Mouse (Mus musculus): ENCODE results near the gene Vamp3. TPM values are rescaled to one million over a fixed set of nuclear protein-coding genes. Genes with fewer than 3 reads are reported as not detected.
"Not testable (repeated sequence)": the region's sequence is repeated elsewhere in the genome, so short reads cannot be mapped to it uniquely, and the experiment has no call there.

The Vamp3 gene
- total RNA-seq, 4 experiments from 2014 or later: 32.3 to 37.2 (median 35.5) TPM

DNA sequence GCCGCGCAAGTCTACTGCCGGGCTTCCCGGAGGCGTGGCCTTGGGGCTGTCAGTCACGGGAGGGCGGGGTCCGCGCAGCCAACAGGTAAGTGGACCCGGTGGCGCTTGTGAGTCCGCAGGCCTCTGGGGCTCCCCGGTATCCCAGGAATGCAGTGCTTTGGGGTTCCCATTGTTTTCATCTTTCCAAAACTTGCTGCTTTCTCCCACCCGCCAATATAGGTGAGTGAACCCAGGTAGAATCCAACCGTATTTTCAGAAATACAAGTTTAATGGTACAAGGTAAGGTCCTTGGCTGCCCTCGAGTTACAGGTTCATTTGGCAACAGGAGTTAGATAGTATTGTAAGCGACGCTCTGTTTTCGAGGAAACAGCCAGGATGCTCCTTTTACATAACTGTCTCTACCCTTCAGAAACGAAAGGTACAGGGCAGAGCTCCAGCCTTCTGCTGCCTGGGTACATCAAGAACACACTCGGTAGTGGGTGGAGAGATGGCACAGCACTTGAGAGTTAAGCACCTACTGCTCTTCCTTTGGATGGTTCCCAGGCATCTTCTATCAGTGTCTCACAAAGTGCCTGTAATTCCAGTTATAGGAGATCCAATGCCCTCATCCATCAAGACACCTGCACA lies 12.7 kb downstream of the Vamp3 start:
- peak; percentile 41 to 45 for DNase-seq (ENCODE audit: low spot score in 2 of 2)

DNA sequence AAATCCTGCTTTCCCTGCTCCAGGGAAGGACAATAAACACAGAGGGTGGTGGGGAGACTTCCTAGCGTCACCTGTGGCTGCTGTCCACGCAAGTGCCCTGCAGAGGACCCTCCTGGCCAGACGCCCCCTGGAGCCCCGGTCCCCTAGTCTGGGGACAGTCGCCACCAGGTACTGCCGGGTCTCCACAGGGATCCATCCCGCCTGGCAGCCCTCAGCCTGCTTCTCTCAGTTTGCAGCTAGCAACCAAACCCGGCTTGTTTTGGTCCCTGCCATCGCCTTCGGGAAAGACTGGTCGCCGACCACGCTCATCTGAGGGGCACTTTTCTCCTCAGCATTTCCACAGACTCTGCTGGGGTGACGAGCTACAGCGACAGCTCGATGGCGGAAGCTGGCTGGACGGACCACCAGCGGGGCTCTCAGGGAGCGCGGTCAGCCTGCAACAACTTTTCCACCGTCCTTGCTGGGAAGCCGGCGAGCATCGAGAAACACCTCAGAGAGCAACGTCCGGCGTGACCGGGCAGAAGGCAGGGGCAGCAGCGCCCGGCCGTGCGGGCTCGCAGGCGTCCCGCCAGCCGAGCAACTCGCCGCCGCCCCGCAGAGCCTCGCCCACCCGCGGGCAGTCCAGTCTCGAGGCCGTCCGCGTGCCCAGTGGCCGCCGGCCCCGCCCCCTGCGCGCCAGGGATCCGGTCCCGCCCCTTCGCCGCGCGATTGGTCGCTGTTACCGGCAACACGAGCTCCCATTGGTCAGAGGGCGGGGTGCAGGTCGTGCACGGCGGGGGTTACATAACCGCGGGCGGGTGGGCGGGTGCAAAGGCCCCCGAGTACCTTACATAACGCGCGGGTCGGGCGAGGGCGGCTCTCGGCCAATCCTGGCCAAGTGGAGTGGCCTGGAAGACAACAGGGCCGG lies 13.5 kb downstream of the Vamp3 start, which contains the start of gene Per3:
Gene Per3, minus strand, starts transcription at position 629 of the 907 bp plus-strand sequence.
- peak; percentile 95 to 97 for DNase-seq (ENCODE audit: low spot score in 2 of 2)

DNA sequence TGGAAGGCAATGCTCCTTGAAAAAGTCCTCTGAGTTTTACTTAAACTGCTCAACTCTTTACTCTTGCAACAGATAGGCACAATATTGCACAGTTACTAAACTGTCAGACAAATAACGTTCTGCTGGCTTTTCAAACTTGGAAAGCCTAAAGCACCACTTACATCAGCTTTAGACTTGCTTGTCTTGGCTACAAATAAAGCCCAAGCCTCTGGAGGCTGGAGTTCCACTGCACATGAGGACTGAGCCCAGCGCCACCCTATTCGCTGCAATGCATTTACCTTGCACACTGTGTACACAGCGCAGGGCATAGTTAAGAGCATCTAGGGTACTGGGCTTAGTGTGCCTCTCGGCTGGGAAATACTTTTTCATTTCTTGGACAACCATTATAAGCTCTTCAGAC lies 14.5 kb downstream of the Vamp3 start:
- no peak for DNase-seq (ENCODE audit: low spot score in 2 of 2)

DNA sequence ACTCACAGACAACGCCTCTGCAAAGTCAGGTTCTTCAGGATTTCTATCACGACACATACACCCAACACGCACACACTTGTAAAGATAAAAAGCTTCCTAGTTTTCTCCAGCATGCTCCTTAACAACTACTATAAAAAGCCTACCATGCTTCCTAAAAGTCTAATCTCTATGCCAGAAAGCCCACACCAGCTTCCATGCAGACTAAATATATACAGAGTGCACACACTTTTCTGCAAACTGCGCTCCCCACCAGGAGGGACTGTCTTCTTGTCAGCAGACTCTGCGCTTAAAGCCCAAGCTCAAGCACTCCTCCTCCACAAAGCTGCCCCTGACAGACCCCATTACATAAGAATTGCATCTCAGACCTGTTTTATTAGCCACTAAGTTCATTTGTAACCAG lies 16.3 kb downstream of the Vamp3 start:
- no peak for DNase-seq (ENCODE audit: low spot score in 2 of 2)

DNA sequence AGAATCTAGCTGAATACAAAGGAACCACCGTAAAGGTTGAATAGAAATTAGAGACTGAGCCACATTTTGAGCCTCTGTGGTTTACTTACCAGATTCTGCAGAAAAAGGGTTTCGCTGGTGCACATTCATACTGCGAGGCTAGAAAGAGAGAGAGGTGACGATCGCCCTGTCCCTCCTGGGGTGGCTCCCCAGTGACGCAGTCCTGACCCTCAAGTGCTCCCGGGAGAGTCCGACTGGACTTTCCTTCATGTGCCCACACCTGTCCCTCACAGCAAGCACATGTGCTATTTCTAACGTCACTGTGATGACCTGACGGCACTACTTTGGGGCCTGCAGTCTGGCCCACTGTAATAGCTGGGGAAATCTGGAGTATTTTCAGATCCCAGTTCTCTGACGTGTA lies 20.0 kb downstream of the Vamp3 start:
- no peak for DNase-seq (ENCODE audit: low spot score in 2 of 2)

DNA sequence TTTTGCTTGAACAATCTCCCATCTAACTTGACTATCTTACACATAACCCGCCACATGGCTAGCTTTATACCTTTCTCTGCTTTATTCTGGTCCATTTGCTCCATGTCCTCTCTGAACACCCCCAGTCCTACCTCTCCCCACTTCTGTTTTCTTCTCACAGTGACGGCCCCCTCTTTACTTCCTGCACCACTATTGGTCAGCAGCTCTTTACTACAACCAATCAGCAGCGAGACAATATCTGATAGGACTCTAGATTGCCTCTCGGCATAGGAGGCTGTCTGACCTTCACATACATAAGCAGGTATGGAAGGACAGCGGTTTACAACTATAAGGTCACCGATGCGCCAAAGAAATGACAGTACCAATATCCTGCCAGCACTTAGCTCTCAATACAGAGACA lies 21.2 kb downstream of the Vamp3 start:
- no peak for DNase-seq (ENCODE audit: low spot score in 2 of 2)

DNA sequence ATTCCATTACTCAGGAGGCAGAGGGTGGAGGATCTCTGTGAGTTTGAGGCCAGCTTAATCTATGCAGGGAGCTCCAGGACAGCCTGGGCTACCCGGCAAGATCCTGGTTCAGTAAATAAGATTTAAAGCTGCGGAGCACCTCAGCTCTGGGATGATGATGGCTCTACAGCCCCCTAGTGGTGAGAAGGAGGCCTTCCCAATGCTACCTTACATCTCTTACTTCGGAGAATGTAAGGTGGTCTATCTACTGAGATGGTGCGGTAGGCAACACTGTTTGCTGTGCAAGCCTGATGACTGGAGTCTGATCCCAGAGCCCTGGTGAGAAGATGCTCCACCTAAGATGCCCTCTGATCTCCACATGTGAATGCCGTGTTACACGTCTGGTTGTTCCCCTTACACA lies 30.8 kb downstream of the Vamp3 start:
- DNase-seq (ENCODE audit: low spot score in 2 of 2): no peak

DNA sequence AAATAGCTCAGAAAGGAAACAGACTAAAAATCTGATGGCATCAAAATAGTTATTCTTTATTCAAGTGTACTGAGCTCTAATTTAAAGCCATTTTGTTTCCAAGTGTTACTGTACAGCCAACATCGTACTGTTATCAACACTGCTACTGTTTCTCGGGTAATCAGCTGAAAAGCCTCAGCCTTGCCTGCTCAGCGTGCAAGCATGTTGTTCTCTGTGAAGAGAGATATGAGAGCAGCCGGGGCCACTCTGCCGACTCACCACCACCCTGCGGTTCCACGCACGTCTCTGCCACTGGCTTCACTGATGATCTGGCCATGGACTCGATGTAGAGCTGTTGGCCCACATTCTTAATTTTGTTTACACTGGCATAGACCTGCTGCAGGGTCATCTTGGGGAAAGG lies 33.6 kb downstream of the Vamp3 start:
- DNase-seq (ENCODE audit: low spot score in 2 of 2): no peak

DNA sequence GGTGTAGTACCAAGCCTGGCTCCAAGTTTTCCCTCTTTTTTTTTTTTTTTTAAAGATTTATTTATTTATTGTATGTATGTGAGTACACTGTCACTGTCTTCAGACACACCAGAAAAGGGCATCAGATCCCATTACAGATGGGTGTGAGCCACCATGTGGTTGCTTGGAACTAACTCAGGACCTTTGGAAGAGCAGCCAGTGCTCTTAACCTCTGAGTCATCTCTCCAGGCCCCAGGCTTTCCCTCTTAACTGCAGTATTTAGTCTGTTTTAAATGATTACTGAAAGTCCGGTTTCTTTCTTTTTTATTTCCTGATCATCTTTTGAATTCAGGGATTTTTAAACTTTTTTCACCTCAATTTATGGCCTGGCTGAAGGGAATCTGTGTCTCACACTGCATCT lies 40.4 kb downstream of the Vamp3 start:
- DNase-seq (ENCODE audit: low spot score in 2 of 2): not testable (repeated sequence)

DNA sequence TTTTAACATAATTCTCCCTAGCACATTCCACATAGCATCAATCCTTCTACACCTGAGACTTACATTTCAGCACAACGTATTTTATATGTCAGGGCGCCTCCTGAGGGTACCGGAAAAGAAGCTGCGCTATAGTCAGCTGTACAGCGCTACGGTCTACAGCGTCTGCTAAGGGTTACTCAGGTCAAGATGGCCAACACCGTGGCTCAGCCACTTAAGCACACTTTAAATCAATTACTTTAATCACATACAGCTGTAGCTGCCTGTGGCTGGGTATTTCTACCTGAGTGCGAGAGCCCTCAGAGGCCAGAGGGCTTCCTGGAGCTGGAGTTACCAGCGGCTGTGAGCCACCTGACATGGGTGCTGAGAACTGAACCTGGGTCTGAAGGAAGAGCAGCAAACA lies 41.8 kb downstream of the Vamp3 start:
- DNase-seq (ENCODE audit: low spot score in 2 of 2): no peak

DNA sequence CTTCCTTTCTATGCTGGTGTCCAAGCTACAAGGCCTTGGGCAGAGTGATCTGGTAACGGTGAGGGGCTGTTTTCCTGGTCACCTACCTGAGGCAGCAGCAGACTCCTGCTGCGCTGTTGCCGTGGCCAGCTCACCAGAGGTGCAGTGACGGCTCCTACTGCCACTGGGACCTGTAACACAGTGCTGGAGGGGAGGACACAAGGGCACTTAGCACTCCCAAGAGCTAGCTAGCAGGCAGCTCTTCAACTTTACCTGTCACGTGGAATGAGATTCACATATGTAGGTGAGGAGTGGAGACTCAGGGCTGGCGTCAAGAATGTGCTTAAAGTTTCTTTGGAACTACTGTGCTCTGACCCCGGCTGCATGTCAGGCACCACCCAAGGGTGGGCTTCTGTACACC lies 47.4 kb downstream of the Vamp3 start:
- DNase-seq (ENCODE audit: low spot score in 2 of 2): no peak

DNA sequence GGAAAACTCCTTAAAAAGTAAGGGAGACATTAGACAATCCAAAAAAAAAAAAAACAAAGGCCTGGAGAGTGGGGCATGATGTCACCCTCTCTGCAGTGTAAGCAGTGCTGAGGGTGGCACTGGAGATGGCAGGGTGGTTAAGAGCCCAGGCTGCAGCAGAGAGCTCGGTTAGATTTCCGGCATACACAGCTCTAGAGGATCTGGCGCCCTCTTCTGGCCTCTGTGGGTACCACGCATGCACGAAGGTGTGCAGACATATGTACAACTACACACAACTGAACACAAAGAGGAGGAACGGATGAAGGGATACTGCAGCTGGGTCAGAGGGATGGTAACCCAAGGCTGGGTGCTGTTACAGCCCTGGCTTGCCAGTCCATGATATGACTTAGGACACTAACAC lies 50.8 kb downstream of the Vamp3 start:
- DNase-seq (ENCODE audit: low spot score in 2 of 2): peak in 1 of 2 experiments; percentile 38

DNA sequence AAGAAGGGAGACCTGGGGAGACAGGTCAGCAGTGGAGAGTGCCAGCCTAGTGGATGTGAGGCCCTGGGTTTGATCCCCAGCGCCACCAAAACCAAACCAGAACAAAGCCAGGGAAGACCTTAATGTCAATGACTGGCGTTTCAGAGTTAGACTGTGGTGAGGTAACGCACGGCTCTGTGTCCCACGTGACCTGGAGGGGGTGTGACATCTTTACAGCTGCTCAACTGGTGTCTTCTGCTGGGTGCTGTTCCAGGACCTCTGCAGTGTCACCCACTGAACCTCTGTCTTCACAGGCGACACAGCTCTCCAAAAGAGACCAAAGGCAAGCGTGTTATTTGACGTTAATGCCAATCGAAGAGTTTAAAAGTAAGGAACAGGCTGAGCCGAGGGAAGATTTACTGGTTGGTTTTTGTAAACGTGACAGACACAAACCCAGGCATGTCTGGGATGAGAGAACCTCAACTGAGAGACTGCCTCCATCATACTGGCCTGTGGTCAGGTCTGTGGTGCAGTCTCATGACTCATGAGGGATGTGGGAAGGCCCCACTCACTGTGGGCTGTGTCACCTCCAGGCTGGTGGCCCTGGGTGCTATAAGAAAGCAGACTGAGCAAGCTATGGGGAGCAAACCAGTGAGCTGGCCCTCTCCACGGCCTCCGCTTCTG lies 52.0 kb downstream of the Vamp3 start:
- no peak for DNase-seq (ENCODE audit: low spot score in 2 of 2)

DNA sequence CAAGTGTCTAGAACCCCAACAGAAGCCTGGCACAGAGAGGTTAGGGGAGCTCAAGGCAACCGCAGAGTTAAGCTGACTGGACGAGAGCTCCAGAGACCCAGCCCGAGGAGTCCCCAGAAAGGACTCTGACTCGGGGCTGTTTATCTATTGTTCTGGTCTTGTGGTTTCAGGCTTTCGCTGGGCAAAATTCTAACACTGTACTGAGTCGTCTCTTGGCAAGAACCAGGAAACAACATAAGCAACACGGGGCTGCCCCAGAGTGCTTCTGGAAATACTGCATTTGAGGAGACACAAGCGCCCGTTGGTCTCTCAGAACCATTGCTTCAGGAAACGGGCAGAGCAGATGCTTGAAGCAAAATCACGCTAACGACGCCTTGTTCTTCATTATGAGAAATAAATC lies 56.4 kb downstream of the Vamp3 start:
- DNase-seq (ENCODE audit: low spot score in 2 of 2): no peak

DNA sequence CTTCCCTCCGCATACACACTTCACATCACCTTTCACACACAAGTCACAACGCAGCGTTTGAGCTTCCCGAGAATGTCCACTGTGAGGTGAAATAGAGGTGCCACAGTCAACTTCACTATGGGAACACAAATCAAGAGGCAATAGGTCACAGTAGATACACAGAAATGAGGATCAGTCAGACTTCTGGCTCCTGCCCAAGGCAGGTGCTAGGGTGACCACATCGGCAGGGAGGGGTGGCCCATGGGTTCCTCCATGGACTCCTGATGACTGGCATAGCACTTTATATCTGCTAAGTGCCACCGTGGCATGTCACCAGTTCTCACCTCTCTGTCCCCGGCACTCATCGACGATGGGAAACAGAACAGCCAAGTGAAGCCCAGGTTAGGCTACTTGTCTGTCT lies 59.1 kb downstream of the Vamp3 start:
- no peak for DNase-seq (ENCODE audit: low spot score in 2 of 2)

Other genes with a start within 250 kb of the Vamp3 start
- 10 to 100 TPM; 37.7 to 48.8 (median 40.4) TPM for gene Errfi1, start 204.0 kb downstream of the Vamp3 start, total RNA-seq (2022)
- 100 to 1,000 TPM; 194 to 246 (median 216) TPM for gene Park7, start 143.5 kb downstream of the Vamp3 start, total RNA-seq (2022)
- 1 to 10 TPM in 1 of 4 experiments, under 1 TPM in 3; 0.52 to 1.0 (median 0.85) TPM for gene Tnfrsf9, start 143.4 kb downstream of the Vamp3 start, total RNA-seq (2022)
- not detected for gene Uts2, start 60.9 kb downstream of the Vamp3 start, total RNA-seq (2022)
- gene Per3, start 13.3 kb downstream of the Vamp3 start, total RNA-seq (2022): 10 to 100 TPM; 24.0 to 43.4 (median 38.1) TPM
- not detected for gene Gm13090, start 31.6 kb upstream of the Vamp3 start, total RNA-seq (2022)